Mouse (Mus musculus) thymus, postnatal 0 days (tissue): Measurements from ENCODE around the gene Iqcf1. TPM values are rescaled to one million over a fixed set of nuclear protein-coding genes. Genes with fewer than 3 reads are reported as not detected.

Source experiments
- DNase-seq: peaks from one replicate; pipeline ENCODE4 v3.0.0-alpha.2; 2015; ENCODE audit warnings: low spot score
- polyA plus RNA-seq: library from polyadenylated mRNA; unstranded; fragments of >200 nt; fragmentation: Nextera tagmentation; extraction: Ambion mirVana; gene quantifications from 2 replicates; pipeline ENCODE4 v1.2.1, GENCODE M21; 2015

The Iqcf1 gene
- not detected in 2 replicates for polyA plus RNA-seq

- DNase-seq, result no peak
Measured at GRCm38 (mm10) chr9:106499667-106500066, at the start of gene Iqcf1. Gene Iqcf1, plus strand, starts transcription at chr9:106499967.

GRCm38 (mm10) chr9:106450661-106451060 lies 49.1 kb upstream of the Iqcf1 start:
- DNase-seq, result no peak

GRCm38 (mm10) chr9:106451298-106451697 lies 48.5 kb upstream of the Iqcf1 start:
- DNase-seq, result no peak

GRCm38 (mm10) chr9:106451899-106452298 lies 47.9 kb upstream of the Iqcf1 start:
- DNase-seq, result no peak

GRCm38 (mm10) chr9:106452351-106452750 lies 47.4 kb upstream of the Iqcf1 start:
- no peak for DNase-seq

GRCm38 (mm10) chr9:106452821-106453220 lies 46.9 kb upstream of the Iqcf1 start:
- DNase-seq, result no peak

GRCm38 (mm10) chr9:106453271-106454070 lies 46.3 kb upstream of the Iqcf1 start, which contains the start of gene Pcbp4:
Gene Pcbp4, plus strand, starts transcription at chr9:106453291.
- peak; percentile 44 for DNase-seq

- no peak for DNase-seq
Measured at GRCm38 (mm10) chr9:106454071-106454761, 45.6 kb upstream of the Iqcf1 start.

- DNase-seq, result no peak
Measured at GRCm38 (mm10) chr9:106454888-106455681, 44.7 kb upstream of the Iqcf1 start.

GRCm38 (mm10) chr9:106456325-106457162 lies 43.2 kb upstream of the Iqcf1 start:
- DNase-seq, result no peak

- DNase-seq, result no peak
Measured at GRCm38 (mm10) chr9:106457163-106457559, 42.6 kb upstream of the Iqcf1 start.

- no peak for DNase-seq
Measured at GRCm38 (mm10) chr9:106457920-106458319, 41.8 kb upstream of the Iqcf1 start.

GRCm38 (mm10) chr9:106459946-106460345 lies 39.8 kb upstream of the Iqcf1 start:
- no peak for DNase-seq

GRCm38 (mm10) chr9:106460401-106461025 lies 39.3 kb upstream of the Iqcf1 start:
- no peak for DNase-seq

GRCm38 (mm10) chr9:106461026-106461415 lies 38.7 kb upstream of the Iqcf1 start:
- DNase-seq, result no peak

- DNase-seq, result no peak
Measured at GRCm38 (mm10) chr9:106461641-106462429, 37.9 kb upstream of the Iqcf1 start.

- DNase-seq, result no peak
Measured at GRCm38 (mm10) chr9:106462430-106462800, 37.4 kb upstream of the Iqcf1 start.

GRCm38 (mm10) chr9:106463122-106464063 lies 36.4 kb upstream of the Iqcf1 start:
- DNase-seq, result no peak
